Mouse (Mus musculus): ENCODE measurements around the gene Ptgfrn.

DNA sequence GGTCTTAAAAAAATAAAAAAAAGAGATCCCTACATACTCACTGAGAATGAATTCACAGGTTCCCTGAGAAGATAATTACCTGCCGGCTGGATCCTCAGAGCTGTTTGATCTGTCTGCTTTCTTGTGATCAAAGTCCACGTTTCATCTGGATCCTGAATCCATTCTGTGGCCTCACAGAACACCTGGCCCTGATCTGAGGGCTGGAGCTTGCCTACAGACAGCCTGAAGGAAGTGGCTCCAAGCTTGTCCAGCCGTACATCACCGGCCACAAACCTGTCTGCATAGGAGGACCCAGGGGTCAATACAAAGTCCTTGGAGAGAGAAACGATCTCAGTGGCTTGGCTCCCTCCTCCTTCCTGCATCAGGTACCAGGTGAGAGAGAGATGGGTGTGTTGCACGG is 91.6 kb downstream of the Ptgfrn start:
- TF ChIP-seq POLR2A (IDR thresholded peaks at IDR 0.05; ENCODE audit: low read depth, low read length) (no peak), EP300 (IDR thresholded peaks at IDR 0.05; ENCODE audit: low read length) (no peak), CTCF (conservative IDR thresholded peaks at IDR 0.05 in 1 of 2, IDR thresholded peaks at IDR 0.05 in 1 of 2; ENCODE audit: low read depth in 2 of 2, low read length in 2 of 2) (no peak), MYC (IDR thresholded peaks at IDR 0.05; ENCODE audit: low read depth, low read length) (no peak)
